In genomic region chr11:32109911-32110310, GRCm38 (mm10) we compare ENCODE assay signal across 22 mouse cellular contexts.
A peak's percentile ranks its signal among the peaks of the same experiment; 100 is the strongest.
DNase-seq lines count a peak whose midpoint lies in the region; ATAC-seq and TF ChIP-seq lines count a peak whose summit lies in the region.
"Had no signal": no experiment of that assay in that cellular context is flagged by ENCODE, and none has a peak within 500 bp of the region (broad histone marks: within the 10 kb centered on the region; RNA-seq: fewer than 3 reads in every experiment).

No protein-coding gene starts in this region.

- no peaks in the 10 kb centered on the region; the same call in 1 of the 2 replicates for H3K9me3 ChIP-seq in kidney, postnatal 0 days (replicated peaks; ENCODE audit: low read length)
- H3K9me3 ChIP-seq in stomach, postnatal 0 days (ENCODE audit: control insufficient read depth, low read length), result no peaks in the 10 kb centered on the region
- H3K9me3 ChIP-seq: hindbrain, embryonic 12.5 days; liver, embryonic 15.5 days had no signal

- no peak overlapping the region for H3K9ac ChIP-seq in kidney, postnatal 0 days (ENCODE audit: low read depth, low read length)
- H3K9ac ChIP-seq in stomach, postnatal 0 days (ENCODE audit: low read length), result no peak overlapping the region
- H3K9ac ChIP-seq: hindbrain, embryonic 12.5 days; limb, embryonic 13.5 days; liver, embryonic 15.5 days had no signal

- no peak overlapping the region for H3K4me3 ChIP-seq in kidney, postnatal 0 days (replicated peaks; ENCODE audit: low read depth, low read length)
- no peak overlapping the region for H3K4me3 ChIP-seq in testis, adult 2 months (ENCODE audit: control insufficient read depth, low read depth, low read length)
- no peak overlapping the region for H3K4me3 ChIP-seq in stomach, postnatal 0 days (ENCODE audit: low read depth, low read length)
- H3K4me3 ChIP-seq: hindbrain, embryonic 12.5 days; limb, embryonic 13.5 days; liver, embryonic 15.5 days; midbrain, embryonic 10.5 days had no signal

- peak; percentile 23; the same call in 1 of the 2 replicates for TF ChIP-seq CTCF in kidney, postnatal 0 days (IDR thresholded peaks at IDR 0.05; ENCODE audit: low read depth)
- peak; percentile 18; the same call in 1 of the 2 replicates for TF ChIP-seq CTCF in testis, adult 2 months (IDR thresholded peaks at IDR 0.05; ENCODE audit: control insufficient read depth, insufficient read depth, insufficient replicate concordance, low read depth, low read length)
- TF ChIP-seq CTCF in stomach, postnatal 0 days (IDR thresholded peaks at IDR 0.05; ENCODE audit: low read depth), result peak; percentile 22; the same call in 1 of the 2 replicates

- no peak for DNase-seq in kidney, postnatal 0 days (ENCODE audit: low spot score)
- DNase-seq in kidney, postnatal 14 days, result no peak
- no peak for DNase-seq in testis, postnatal 14 days (ENCODE audit: low spot score)
- DNase-seq in ES-CJ7 (ENCODE audit: low read depth, low spot score), result peak; percentile 50
- no peak for DNase-seq in stomach, postnatal 0 days (ENCODE audit: low spot score)
- DNase-seq in urinary bladder, postnatal 14 days (ENCODE audit: low spot score), result no peak
- DNase-seq: adrenal gland, postnatal 25 days; cerebellum, adult 9-10 months; kidney, adult 2 months; kidney, postnatal 25 days; lung, postnatal 4 days; right cerebral cortex, postnatal 14 days; spleen, adult 18-20 months; thymus, postnatal 36 days had no signal

- no peak overlapping the region for H3K4me2 ChIP-seq in kidney, postnatal 0 days (ENCODE audit: low read length)
- H3K4me2 ChIP-seq in stomach, postnatal 0 days (replicated peaks; ENCODE audit: low read depth), result no peak overlapping the region
- H3K4me2 ChIP-seq: heart, embryonic 11.5 days; hindbrain, embryonic 12.5 days; limb, embryonic 13.5 days; liver, embryonic 15.5 days had no signal

- no peak overlapping the region for H3K27ac ChIP-seq in kidney, postnatal 0 days
- no peak overlapping the region for H3K27ac ChIP-seq in testis, adult 2 months (ENCODE audit: control insufficient read depth, insufficient read depth, low read depth, low read length)
- H3K27ac ChIP-seq in stomach, postnatal 0 days (replicated peaks), result no peak overlapping the region
- H3K27ac ChIP-seq: hindbrain, embryonic 12.5 days; limb, embryonic 13.5 days; liver, embryonic 15.5 days had no signal

- TF ChIP-seq POLR2A in testis, adult 2 months (IDR thresholded peaks at IDR 0.05; ENCODE audit: control insufficient read depth, low read depth, low read length), result no peak

- no peak for ATAC-seq in kidney, postnatal 0 days (replicated peaks; ENCODE audit: low FRiP score, low read depth)
- ATAC-seq in stomach, postnatal 0 days (ENCODE audit: low FRiP score, low TSS enrichment), result no peak
- ATAC-seq: forebrain, embryonic 14.5 days; inflammation-experienced regulatory T-cells, adult 6 months had no signal

- 89% methylated on average over 3 of the region's 3 CpGs for WGBS in kidney, postnatal 0 days
- 85% methylated on average over 3 of the region's 3 CpGs for WGBS in stomach, postnatal 0 days

- no peak for TF ChIP-seq EP300 in stomach, postnatal 0 days (optimal IDR thresholded peaks at IDR 0.05)

- no peaks in the 10 kb centered on the region for H3K27me3 ChIP-seq in kidney, postnatal 0 days (ENCODE audit: insufficient read depth, low read length)
- H3K27me3 ChIP-seq in testis, adult 2 months (ENCODE audit: control insufficient read depth, insufficient read depth, low read length), result no peaks in the 10 kb centered on the region
- no peaks in the 10 kb centered on the region for H3K27me3 ChIP-seq in stomach, postnatal 0 days (ENCODE audit: control insufficient read depth, insufficient read depth, low read length)
- H3K27me3 ChIP-seq: hindbrain, embryonic 12.5 days; limb, embryonic 13.5 days; liver, embryonic 15.5 days had no signal

- no peaks in the 10 kb centered on the region for H3K36me3 ChIP-seq in kidney, postnatal 0 days (ENCODE audit: insufficient read depth, low read length)
- H3K36me3 ChIP-seq in testis, adult 2 months (ENCODE audit: control insufficient read depth, insufficient read depth, low read length), result no peaks in the 10 kb centered on the region
- H3K36me3 ChIP-seq in stomach, postnatal 0 days (ENCODE audit: control insufficient read depth, insufficient read depth, low read length), result no peaks in the 10 kb centered on the region
- H3K36me3 ChIP-seq: hindbrain, embryonic 12.5 days; limb, embryonic 13.5 days; liver, embryonic 15.5 days had no signal

- H3K4me1 ChIP-seq in kidney, postnatal 0 days (replicated peaks; ENCODE audit: insufficient read depth, low read length), result peaks cover 3% of the 10 kb centered on the region; the same call in 1 of the 2 replicates
- H3K4me1 ChIP-seq in testis, adult 2 months (ENCODE audit: control insufficient read depth, insufficient read depth, low read length), result no peaks in the 10 kb centered on the region
- H3K4me1 ChIP-seq in stomach, postnatal 0 days (replicated peaks; ENCODE audit: control insufficient read depth, insufficient read depth), result no peaks in the 10 kb centered on the region
- H3K4me1 ChIP-seq: liver, embryonic 15.5 days had no signal
